Mouse (Mus musculus) heart, embryonic 14.5 days (tissue): ENCODE measurements around the gene Mrpl2. TPM values are rescaled to one million over a fixed set of nuclear protein-coding genes. Genes with fewer than 3 reads are reported as not detected.

Experiments used
- ATAC-seq: fragments of 200-750 bp; cut with Nextera tagmentation; 2 replicates; pipeline ENCODE4 v1.8.0; 2017; ENCODE audit warnings: low read depth, moderate TSS enrichment; ENCODE audit not compliant: insufficient number of reproducible peaks, insufficient read depth, low FRiP score
- H3K27ac ChIP-seq, 2 experiments: fragments of 200-500 bp in 1 of 2; fragments of 300-500 bp in 1 of 2; sonication (generic) in 1 of 2; replicated peaks in 1 of 2; 2 replicates each; pipeline ENCODE4 v1.5.1; 2012 to 2014; ENCODE audit warnings: low read depth in 2 of 2, low read length in 2 of 2, control low read depth in 1 of 2, mild to moderate bottlenecking in 1 of 2, mixed read lengths in 1 of 2; ENCODE audit not compliant: control insufficient read depth in 1 of 2, insufficient read depth in 1 of 2
- H3K27me3 ChIP-seq: fragments of 300-500 bp; sonication (generic); 2 replicates; pipeline ENCODE4 v1.6.1; 2014; ENCODE audit warnings: mild to moderate bottlenecking, low read length, control low read depth; ENCODE audit not compliant: control insufficient read depth, insufficient read depth
- H3K36me3 ChIP-seq: fragments of 300-500 bp; sonication (generic); 2 replicates; pipeline ENCODE4 v1.6.1; 2014; ENCODE audit warnings: mild to moderate bottlenecking, control low read depth, low read length, mixed read lengths; ENCODE audit not compliant: control insufficient read depth, insufficient read depth
- H3K4me1 ChIP-seq, 2 experiments: fragments of 200-500 bp in 1 of 2; fragments of 300-500 bp in 1 of 2; sonication (generic) in 1 of 2; 2 replicates each; pipeline ENCODE4 v1.6.1; 2012 to 2014; ENCODE audit warnings: low read length in 2 of 2, control low read depth in 1 of 2, mixed read lengths in 1 of 2; ENCODE audit not compliant: control insufficient read depth in 2 of 2, insufficient read depth in 2 of 2
- H3K4me2 ChIP-seq: fragments of 300-500 bp; sonication (generic); 2 replicates; pipeline ENCODE4 v1.6.1; 2014; ENCODE audit warnings: mild to moderate bottlenecking, low read length
- H3K4me3 ChIP-seq, 2 experiments: fragments of 200-500 bp in 1 of 2; fragments of 300-500 bp in 1 of 2; sonication (generic) in 1 of 2; 2 replicates each; pipeline ENCODE4 v1.5.1; 2012 to 2014; ENCODE audit warnings: low read length in 2 of 2, mild to moderate bottlenecking in 2 of 2, control low read depth in 1 of 2, low read depth in 1 of 2, moderate library complexity in 1 of 2; ENCODE audit not compliant: control insufficient read depth in 1 of 2, insufficient read depth in 1 of 2
- H3K9ac ChIP-seq: fragments of 300-500 bp; sonication (generic); 2 replicates; pipeline ENCODE4 v1.6.1; 2014; ENCODE audit warnings: mild to moderate bottlenecking, low read length
- H3K9me3 ChIP-seq: fragments of 300-500 bp; sonication (generic); 2 replicates; pipeline ENCODE4 v1.6.1; 2016; ENCODE audit warnings: low read length, control low read depth; ENCODE audit not compliant: control insufficient read depth
- WGBS: fragments of 180-500 bp; shearing (Covaris S2); extraction: QIAGEN DNeasy Blood & Tissue Kit; methylation state at CpG from one replicate; pipeline ENCODE4 v1.1.7; 2014; 5-methylcytosine and 5-hydroxymethylcytosine counted together
- polyA plus RNA-seq: library from polyadenylated mRNA; unstranded; fragments of >200 nt; fragmentation: Nextera tagmentation; extraction: Ambion mirVana; gene quantifications from 2 replicates; pipeline ENCODE4 v1.2.1, GENCODE M21; 2014

Mrpl2 gene
- polyA plus RNA-seq, 1 experiment from 2014 or later, result 122 TPM

GRCm38 (mm10) chr17:46699245-46699644, 53.2 kb downstream of the Mrpl2 start:
- no peak for ATAC-seq
- H3K9me3 ChIP-seq, result no peaks in the 10 kb centered on the region
- H3K4me2 ChIP-seq, result no peak overlapping the region
- H3K27me3 ChIP-seq, result no peaks in the 10 kb centered on the region
- H3K4me3 ChIP-seq, result no peak overlapping the region
- H3K36me3 ChIP-seq, result peaks cover 28% of the 10 kb centered on the region
- no peak overlapping the region for H3K9ac ChIP-seq
- 79% methylated on average over 5 of the region's 5 CpGs for WGBS
- no peak overlapping the region for H3K27ac ChIP-seq
- peaks cover 10 to 17% of the 10 kb centered on the region in 2 experiments for H3K4me1 ChIP-seq

Other genes starting within 250 kb of the Mrpl2 start
- gene Crip3, start 217.3 kb upstream of the Mrpl2 start, polyA plus RNA-seq, result 0.61 and 1.3 TPM in 2 replicates
- not detected in 2 replicates for gene Slc22a7, start 207.8 kb upstream of the Mrpl2 start, polyA plus RNA-seq
- gene Ttbk1, start 158.6 kb upstream of the Mrpl2 start, polyA plus RNA-seq, result 0.16 and 0.18 TPM in 2 replicates
- gene Dnph1, start 149.5 kb upstream of the Mrpl2 start, polyA plus RNA-seq, result 25.8 and 26.4 TPM in 2 replicates
- gene Cul9, start 99.8 kb upstream of the Mrpl2 start, polyA plus RNA-seq, result 4.6 and 5.1 TPM in 2 replicates
- 15.6 and 17.8 TPM in 2 replicates for gene Srf, start 90.1 kb upstream of the Mrpl2 start, polyA plus RNA-seq
- 12.8 and 21.3 TPM in 2 replicates for gene Ptk7, start 16.7 kb upstream of the Mrpl2 start, polyA plus RNA-seq
- 20.3 and 21.4 TPM in 2 replicates for gene Klc4, start 207 bp upstream of the Mrpl2 start, polyA plus RNA-seq
- 31.3 and 34.3 TPM in 2 replicates for gene Cul7, start 4.1 kb downstream of the Mrpl2 start, polyA plus RNA-seq
- gene Rrp36, start 28.1 kb downstream of the Mrpl2 start, polyA plus RNA-seq, result 33.9 and 36.9 TPM in 2 replicates
- gene Mea1, start 32.6 kb downstream of the Mrpl2 start, polyA plus RNA-seq, result 125 and 129 TPM in 2 replicates
- 145 and 157 TPM in 2 replicates for gene Klhdc3, start 34.7 kb downstream of the Mrpl2 start, polyA plus RNA-seq
- gene Ppp2r5d, start 58.9 kb downstream of the Mrpl2 start, polyA plus RNA-seq, result 42.7 and 46.3 TPM in 2 replicates
- 10.4 and 10.5 TPM in 2 replicates for gene Pex6, start 65.2 kb downstream of the Mrpl2 start, polyA plus RNA-seq
- 1.6 TPM in 2 replicates for gene Gnmt, start 82.9 kb downstream of the Mrpl2 start, polyA plus RNA-seq
- 41.6 and 43.7 TPM in 2 replicates for gene Cnpy3, start 106.0 kb downstream of the Mrpl2 start, polyA plus RNA-seq
- gene Ptcra, start 117.5 kb downstream of the Mrpl2 start, polyA plus RNA-seq, result 0.15 TPM in 1 of 2 replicates, not detected in the other
- 59.3 and 67.8 TPM in 2 replicates for gene 2310039H08Rik, start 126.4 kb downstream of the Mrpl2 start, polyA plus RNA-seq
- 84.6 and 86.7 TPM in 2 replicates for gene Rpl7l1, start 136.4 kb downstream of the Mrpl2 start, polyA plus RNA-seq
- 6.4 and 7.4 TPM in 2 replicates for gene Bicral, start 212.3 kb downstream of the Mrpl2 start, polyA plus RNA-seq
- 53.1 and 54.7 TPM in 2 replicates for gene Tbcc, start 244.5 kb downstream of the Mrpl2 start, polyA plus RNA-seq